Mouse (Mus musculus): ENCODE results near the gene Polr3k.

DNA sequence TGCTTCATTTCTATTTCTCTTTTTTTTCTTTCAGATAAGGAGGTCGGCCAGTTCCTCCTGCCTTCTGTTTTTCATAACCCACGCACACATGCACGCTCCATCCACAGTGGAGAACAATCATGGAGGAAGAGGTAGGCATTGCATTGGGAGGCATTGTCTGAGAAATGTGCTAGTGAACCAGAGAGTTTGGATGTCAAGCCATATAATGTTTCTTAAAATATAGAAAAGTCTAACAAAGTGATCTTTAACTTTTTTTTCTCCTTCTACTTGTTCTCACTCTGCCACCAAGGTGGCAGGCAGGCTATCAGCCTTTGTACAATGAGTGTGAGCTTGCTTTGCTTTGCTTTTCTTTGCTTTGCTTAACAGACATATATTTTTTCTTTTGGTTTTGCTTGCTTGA, 53.7 kb downstream of the Polr3k start:
- TF ChIP-seq CTCF (IDR thresholded peaks at IDR 0.05; ENCODE audit: low read depth, low read length) (no peak), POLR2AphosphoS5 (IDR thresholded peaks at IDR 0.05; ENCODE audit: insufficient replicate concordance, low read depth, low read length) (no peak)
